Mouse (Mus musculus) hindbrain, embryonic 16.5 days (tissue): ENCODE results near the gene Nme8. TPM values are rescaled to one million over a fixed set of nuclear protein-coding genes. Genes with fewer than 3 reads are reported as not detected.

Source experiments
- ATAC-seq: fragments of 200-750 bp; cut with Nextera tagmentation; 2 replicates; pipeline ENCODE4 v1.8.0; 2017; ENCODE audit warnings: moderate TSS enrichment, moderate library complexity
- H3K27ac ChIP-seq: fragments of 300-500 bp; sonication (generic); 2 replicates; pipeline ENCODE4 v1.5.1; 2014; ENCODE audit warnings: low read depth, mild to moderate bottlenecking, control low read depth, low read length, moderate library complexity
- H3K27me3 ChIP-seq: fragments of 300-500 bp; sonication (generic); replicated peaks from 2 replicates; pipeline ENCODE4 v1.6.1; 2014; ENCODE audit warnings: low read length; ENCODE audit not compliant: control insufficient read depth, insufficient read depth
- H3K36me3 ChIP-seq: fragments of 300-500 bp; sonication (generic); 2 replicates; pipeline ENCODE4 v1.6.1; 2014; ENCODE audit warnings: mild to moderate bottlenecking, low read length, moderate library complexity, mixed read lengths; ENCODE audit not compliant: control insufficient read depth, insufficient read depth
- H3K4me1 ChIP-seq: fragments of 300-500 bp; sonication (generic); 2 replicates; pipeline ENCODE4 v1.6.1; 2014; ENCODE audit warnings: low read depth, low read length; ENCODE audit not compliant: control insufficient read depth, insufficient read depth
- H3K4me2 ChIP-seq: fragments of 300-500 bp; sonication (generic); 2 replicates; pipeline ENCODE4 v1.6.1; 2014; ENCODE audit warnings: mild to moderate bottlenecking, low read length, control low read depth, moderate library complexity
- H3K4me3 ChIP-seq: fragments of 300-500 bp; sonication (generic); 2 replicates; pipeline ENCODE4 v1.5.1; 2014; ENCODE audit warnings: mild to moderate bottlenecking, low read length, control low read depth, moderate library complexity
- H3K9ac ChIP-seq: fragments of 300-500 bp; sonication (generic); 2 replicates; pipeline ENCODE4 v1.6.1; 2014; ENCODE audit warnings: low read depth, mild to moderate bottlenecking, control low read depth, low read length, moderate library complexity
- H3K9me3 ChIP-seq: fragments of 300-500 bp; sonication (generic); 2 replicates; pipeline ENCODE4 v1.6.1; 2014; ENCODE audit warnings: mild to moderate bottlenecking, low read length, moderate library complexity; ENCODE audit not compliant: control insufficient read depth
- WGBS: fragments of 180-500 bp; shearing (Covaris S2); extraction: QIAGEN DNeasy Blood & Tissue Kit; methylation state at CpG from one replicate; pipeline ENCODE4 v1.1.7; 2014; 5-methylcytosine and 5-hydroxymethylcytosine counted together
- polyA plus RNA-seq: library from polyadenylated mRNA; unstranded; fragments of >200 nt; fragmentation: Nextera tagmentation; extraction: Ambion mirVana; gene quantifications from 2 replicates; pipeline ENCODE4 v1.2.1, GENCODE M21; 2015

Gene Nme8
- polyA plus RNA-seq, 1 experiment from 2014 or later, result 0.18 TPM

DNA sequence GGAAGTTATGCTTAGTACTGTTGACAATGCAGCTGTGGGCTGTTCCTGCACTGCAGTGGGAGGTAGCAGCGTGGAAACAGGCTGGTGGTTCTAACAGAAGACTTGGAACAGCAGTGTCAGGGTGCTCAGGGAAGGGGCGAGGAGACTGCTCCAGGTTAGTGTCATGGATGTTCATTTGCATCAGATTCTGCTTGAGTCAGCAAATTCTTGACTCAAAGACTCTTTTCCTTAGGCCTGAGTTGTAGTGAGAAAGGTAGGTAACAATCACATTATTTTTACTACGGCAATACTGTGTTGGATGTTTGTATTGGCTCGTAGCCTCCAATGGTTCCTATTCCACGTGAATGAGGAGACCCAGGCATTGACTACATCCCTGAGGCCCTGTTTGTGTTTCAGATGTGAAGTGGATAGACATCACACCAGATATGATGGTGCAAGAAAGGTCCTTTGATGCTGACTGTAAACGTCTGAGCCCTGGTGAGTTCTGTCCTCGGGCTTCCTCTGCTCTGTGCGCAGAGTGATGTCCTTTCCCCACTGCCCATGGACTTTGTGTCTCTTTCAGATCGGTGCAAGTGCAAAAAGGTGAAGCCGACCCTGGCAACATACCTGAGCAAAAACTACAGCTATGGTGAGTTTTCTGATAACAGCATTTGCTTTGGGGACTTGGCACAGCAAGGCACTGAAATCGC is 72.8 kb downstream of the Nme8 start:
- WGBS, result 82% methylated on average over 11 of the region's 11 CpGs
- no peak for ATAC-seq
- Histone ChIP-seq H3K4me1 (no peaks in the 10 kb centered on the region; the same call in none of the 2 replicates), H3K9ac (no peak overlapping the region), H3K9me3 (no peaks in the 10 kb centered on the region), H3K4me3 (no peak overlapping the region), H3K27me3 (no peaks in the 10 kb centered on the region), H3K27ac (no peak overlapping the region), H3K4me2 (no peak overlapping the region), H3K36me3 (no peaks in the 10 kb centered on the region)

DNA sequence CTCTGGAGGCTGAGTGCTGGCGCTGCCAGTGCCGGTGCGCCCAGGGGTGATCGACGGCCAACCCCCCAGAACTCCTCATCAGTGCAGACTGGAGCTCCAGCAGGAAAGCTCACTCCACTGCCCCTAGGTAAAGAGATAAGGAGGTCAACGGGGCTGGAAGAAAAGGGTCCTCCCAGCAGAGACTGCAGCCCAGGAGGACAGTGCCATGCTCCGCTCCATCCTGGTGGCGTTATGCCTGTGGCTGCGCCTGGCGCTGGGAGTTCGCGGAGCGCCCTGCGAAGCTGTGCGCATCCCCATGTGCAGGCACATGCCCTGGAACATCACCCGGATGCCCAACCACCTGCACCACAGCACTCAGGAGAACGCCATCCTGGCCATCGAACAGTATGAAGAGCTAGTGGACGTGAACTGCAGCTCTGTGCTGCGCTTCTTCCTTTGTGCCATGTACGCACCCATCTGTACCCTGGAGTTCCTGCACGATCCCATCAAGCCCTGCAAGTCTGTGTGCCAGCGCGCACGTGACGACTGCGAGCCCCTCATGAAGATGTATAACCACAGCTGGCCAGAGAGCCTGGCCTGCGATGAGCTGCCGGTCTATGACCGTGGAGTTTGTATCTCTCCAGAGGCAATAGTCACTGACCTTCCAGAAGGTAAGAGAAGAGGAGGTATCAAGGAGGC is 74.2 kb downstream of the Nme8 start:
- peaks cover 1% of the 10 kb centered on the region for H3K4me1 ChIP-seq
- no peaks in the 10 kb centered on the region for H3K9me3 ChIP-seq
- H3K4me3 ChIP-seq, result peak overlapping the region; percentile 60
- peak overlapping the region; percentile 73 for H3K9ac ChIP-seq
- H3K36me3 ChIP-seq, result no peaks in the 10 kb centered on the region
- H3K4me2 ChIP-seq, result peak overlapping the region; percentile 95
- peak; percentile 41 for ATAC-seq
- WGBS, result 14% methylated on average over 30 of the region's 30 CpGs
- H3K27ac ChIP-seq, result no peak overlapping the region
- no peaks in the 10 kb centered on the region for H3K27me3 ChIP-seq

DNA sequence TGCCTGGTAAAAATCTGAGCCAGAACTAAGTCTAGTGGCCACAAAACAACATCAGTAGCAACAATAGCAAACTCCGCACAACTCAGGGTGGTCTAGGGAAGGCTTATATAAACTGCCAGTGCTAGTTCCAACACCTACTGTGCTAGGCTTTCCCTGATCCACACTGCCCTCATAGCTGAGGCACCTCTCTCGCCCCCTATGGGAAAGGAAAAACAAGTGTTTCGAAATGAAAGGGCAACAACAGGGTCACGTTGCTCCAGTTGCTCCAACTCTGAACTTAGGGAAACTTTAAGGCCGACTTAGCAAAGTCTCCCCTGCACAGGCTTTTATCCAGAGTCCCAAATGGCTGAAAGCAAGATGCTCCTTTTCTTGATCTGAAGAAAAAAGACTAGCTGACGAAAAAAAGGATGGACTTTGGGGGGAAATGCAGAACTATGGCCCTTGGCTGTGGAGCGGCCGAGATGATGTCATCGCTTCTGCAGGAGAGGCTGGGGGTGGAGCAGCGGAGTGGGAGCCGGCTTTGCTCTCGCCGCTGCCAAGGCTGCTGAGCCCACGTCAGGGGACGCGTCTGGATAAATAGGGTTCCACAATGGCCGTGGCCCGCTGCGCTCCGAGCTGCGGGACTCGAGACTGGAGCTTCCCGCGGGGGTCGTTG is 74.9 kb downstream of the Nme8 start, which contains the start of gene Sfrp4:
Gene Sfrp4, plus strand, starts transcription at position 532 of the 655 bp plus-strand sequence.
- H3K36me3 ChIP-seq, result no peaks in the 10 kb centered on the region

DNA sequence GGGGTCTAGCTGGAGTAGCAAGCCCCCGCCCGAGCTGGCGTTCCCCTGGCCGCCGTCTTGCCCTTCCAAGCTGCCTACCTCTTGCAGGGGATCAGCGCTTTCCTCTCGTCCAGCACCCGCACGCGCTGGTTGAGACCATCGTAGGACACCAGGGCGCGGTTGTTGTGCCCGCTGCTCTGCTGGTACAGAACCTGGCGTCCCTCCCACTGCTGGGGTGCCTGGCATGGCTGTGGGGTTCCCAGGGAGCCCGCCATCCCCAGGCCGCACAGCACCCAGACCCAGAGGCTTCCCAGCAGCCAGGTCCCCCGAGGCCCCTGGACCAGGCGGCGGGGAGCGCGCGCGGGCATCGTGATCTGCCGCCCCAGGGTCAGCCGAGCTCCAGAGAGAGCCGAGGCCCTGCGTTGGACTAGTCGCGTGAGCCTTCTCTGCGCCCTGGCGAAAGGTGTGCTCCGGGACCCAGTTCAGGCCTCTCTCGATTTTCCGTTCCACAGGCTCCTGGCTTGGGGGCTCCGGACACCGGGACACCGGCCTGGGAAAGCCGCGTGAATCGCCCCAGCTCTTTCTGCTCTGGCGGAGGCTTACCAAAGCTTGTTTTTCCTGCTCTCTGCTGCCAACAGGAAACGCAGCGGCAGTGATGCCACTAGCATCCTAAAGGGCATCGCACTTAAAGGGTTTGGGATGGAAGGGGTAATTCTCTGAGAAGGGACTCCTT is 78.2 kb downstream of the Nme8 start, which contains the start of gene Epdr1:
Gene Epdr1, minus strand, starts transcription at position 712 of the 712 bp plus-strand sequence.
- Histone ChIP-seq H3K9me3 (no peaks in the 10 kb centered on the region), H3K4me1 (peaks cover 6% of the 10 kb centered on the region), H3K36me3 (no peaks in the 10 kb centered on the region), H3K4me3 (peak within 1 kb of the TSS; percentile 94), H3K9ac (peak within 1 kb of the TSS; percentile 99), H3K27me3 (no peaks in the 10 kb centered on the region), H3K4me2 (peak within 1 kb of the TSS; percentile 91), H3K27ac (peak within 1 kb of the TSS; percentile 95)
- peak; percentile 89 for ATAC-seq
- WGBS, result under 1% methylated on average over 43 of the region's 46 CpGs

More for the DNA sequence above, 74.9 kb downstream of the Nme8 start, which contains the start of gene Sfrp4:
- Histone ChIP-seq H3K27me3 (no peaks in the 10 kb centered on the region), H3K4me1 (peaks cover 6% of the 10 kb centered on the region), H3K27ac (no peak within 1 kb of the TSS), H3K4me2 (peak within 1 kb of the TSS; percentile 95), H3K9me3 (no peaks in the 10 kb centered on the region), H3K9ac (peak within 1 kb of the TSS; percentile 73), H3K4me3 (peak within 1 kb of the TSS; percentile 60)
- peak; percentile 67 for ATAC-seq
- WGBS, result 3% methylated on average over 20 of the region's 25 CpGs

DNA sequence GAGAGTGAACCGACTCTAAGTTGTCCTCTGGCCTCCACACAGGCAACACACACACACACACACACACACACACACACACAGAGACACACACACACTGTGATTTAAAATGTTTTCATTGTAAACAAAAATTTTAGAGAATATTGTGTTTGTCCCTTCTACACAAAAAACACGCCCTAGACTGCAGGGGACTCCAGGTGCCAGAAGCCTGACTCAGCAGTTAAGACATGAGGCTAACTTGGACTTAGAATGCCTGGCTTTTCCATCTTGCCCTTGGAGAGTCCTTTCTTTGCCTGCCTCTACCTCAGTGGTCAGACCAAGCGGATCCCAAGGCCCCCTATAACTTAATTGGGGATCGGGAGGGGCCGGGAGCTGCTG is 78.8 kb downstream of the Nme8 start:
- WGBS, result under 1% methylated on average over 5 of the region's 5 CpGs

DNA sequence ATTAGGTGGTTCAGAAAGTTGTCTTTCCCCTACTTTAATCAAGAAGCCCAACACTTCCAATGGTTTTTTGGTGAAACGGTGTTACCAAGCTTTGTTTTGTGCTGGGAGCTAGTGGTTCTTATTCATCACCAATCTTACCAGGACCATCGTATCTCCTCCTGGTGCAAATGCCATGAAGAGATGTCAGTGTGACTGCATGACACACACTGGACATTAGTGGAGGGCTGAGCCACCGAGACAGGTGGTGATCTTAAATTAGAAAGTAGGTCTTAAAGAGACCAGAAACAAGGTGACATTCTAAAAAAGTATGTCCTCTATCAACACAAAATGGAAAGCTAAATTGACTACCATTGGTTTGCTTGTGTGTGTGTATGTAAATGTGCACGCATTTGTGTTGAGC is 79.5 kb downstream of the Nme8 start:
- no peaks in the 10 kb centered on the region for H3K36me3 ChIP-seq
- H3K4me3 ChIP-seq, result no peak overlapping the region; the same call in 1 of the 2 replicates
- H3K27ac ChIP-seq, result no peak overlapping the region
- H3K9ac ChIP-seq, result no peak overlapping the region
- peaks cover 6% of the 10 kb centered on the region for H3K4me1 ChIP-seq
- 91% methylated on average over 4 of the region's 4 CpGs for WGBS
- H3K4me2 ChIP-seq, result peak overlapping the region; percentile 91
- no peaks in the 10 kb centered on the region for H3K9me3 ChIP-seq
- no peaks in the 10 kb centered on the region for H3K27me3 ChIP-seq
- ATAC-seq, result no peak

More for the DNA sequence above, 78.8 kb downstream of the Nme8 start:
- Histone ChIP-seq H3K4me3 (peak overlapping the region; percentile 94), H3K4me1 (peaks cover 6% of the 10 kb centered on the region), H3K27ac (peak overlapping the region; percentile 95), H3K36me3 (no peaks in the 10 kb centered on the region), H3K27me3 (no peaks in the 10 kb centered on the region), H3K9me3 (no peaks in the 10 kb centered on the region), H3K4me2 (peak overlapping the region; percentile 91), H3K9ac (peak overlapping the region; percentile 99)
- peak; percentile 55 for ATAC-seq

DNA sequence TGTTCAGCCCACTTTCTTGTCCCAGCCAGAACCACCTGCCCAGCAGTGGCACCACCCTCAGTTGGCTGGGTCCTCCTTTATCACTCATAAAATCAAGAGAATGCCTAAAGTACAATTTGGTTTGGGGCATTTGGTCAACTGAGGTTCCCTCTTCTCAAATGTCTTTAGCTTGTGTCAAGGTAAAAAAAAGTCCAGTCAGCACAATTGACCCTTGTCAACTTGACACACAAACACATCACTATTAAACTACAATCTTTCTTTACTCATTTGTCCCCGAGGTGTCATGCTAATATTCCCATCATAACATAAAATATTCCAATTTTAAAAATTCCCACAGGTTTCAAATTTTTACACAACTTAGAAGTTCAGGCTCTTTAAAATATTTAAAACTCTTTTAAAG is 83.3 kb downstream of the Nme8 start:
- Histone ChIP-seq H3K4me1 (peaks cover 6% of the 10 kb centered on the region), H3K4me3 (no peak overlapping the region), H3K4me2 (no peak overlapping the region), H3K36me3 (no peaks in the 10 kb centered on the region), H3K27ac (no peak overlapping the region), H3K9me3 (no peaks in the 10 kb centered on the region), H3K9ac (no peak overlapping the region), H3K27me3 (no peaks in the 10 kb centered on the region)
- WGBS, result 93% methylated on average over 1 of the region's 1 CpGs
- no peak for ATAC-seq

DNA sequence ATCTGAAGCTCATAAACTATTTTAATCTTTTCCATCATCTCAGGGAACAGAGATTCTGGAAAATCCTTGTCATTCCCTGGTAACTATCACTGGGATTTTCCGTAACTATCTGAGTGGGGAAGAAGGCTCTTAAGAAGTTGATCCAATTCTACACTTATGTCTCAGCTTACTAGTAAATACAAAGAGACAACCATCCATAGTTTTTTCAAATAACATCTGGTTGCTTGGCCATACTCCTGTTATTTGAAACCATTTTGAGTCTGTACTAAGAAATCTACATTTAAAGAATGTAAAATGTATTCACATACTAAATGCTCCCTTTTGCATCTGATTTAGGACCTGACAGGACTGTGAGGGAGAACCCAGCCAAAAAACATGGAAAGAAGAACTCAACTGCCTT is 84.2 kb downstream of the Nme8 start:
- no peak overlapping the region for H3K27ac ChIP-seq
- no peak overlapping the region for H3K4me2 ChIP-seq
- no peaks in the 10 kb centered on the region for H3K27me3 ChIP-seq
- H3K4me1 ChIP-seq, result peaks cover 5% of the 10 kb centered on the region
- no peak for ATAC-seq
- no peaks in the 10 kb centered on the region for H3K36me3 ChIP-seq
- H3K9me3 ChIP-seq, result no peaks in the 10 kb centered on the region
- no peak overlapping the region for H3K4me3 ChIP-seq
- 83% methylated on average over 1 of the region's 1 CpGs for WGBS
- H3K9ac ChIP-seq, result no peak overlapping the region
